28 mouse cellular contexts compared by ENCODE assay signal in the genomic region with DNA sequence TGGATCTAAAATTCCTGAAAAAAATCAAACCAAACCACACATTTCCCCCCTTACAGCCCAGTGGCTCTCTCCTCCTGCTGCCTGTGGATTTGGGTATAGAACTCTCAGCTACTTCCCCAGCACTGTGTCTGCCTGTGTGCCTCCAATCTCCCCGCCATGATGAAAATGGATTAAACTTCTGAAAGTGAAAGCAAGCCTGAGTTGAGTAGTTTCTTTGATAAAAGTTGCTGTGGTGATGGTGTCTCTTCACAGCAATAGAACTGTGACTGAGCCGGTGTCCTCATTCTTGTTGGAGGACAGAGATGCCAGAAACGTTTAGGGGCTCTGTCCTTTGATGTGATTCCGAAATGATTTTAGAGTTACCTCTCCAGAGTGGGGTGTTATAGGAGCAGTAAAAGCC. TPM values are rescaled to one million over a fixed set of nuclear protein-coding genes. Genes with fewer than 3 reads are reported as not detected.
DNase-seq lines count a peak whose midpoint lies in the region; ATAC-seq and TF ChIP-seq lines count a peak whose summit lies in the region.
"Had no signal": no experiment of that assay in that cellular context is flagged by ENCODE, and none has a peak within 500 bp of the region (broad histone marks: within the 10 kb centered on the region; RNA-seq: fewer than 3 reads in every experiment).

No protein-coding gene starts in this region.

- no peak for TF ChIP-seq CTCF in ES-Bruce4 (IDR thresholded peaks at IDR 0.05; ENCODE audit: low read depth, low read length)
- no peak for TF ChIP-seq CTCF in layer of hippocampus, adult 2 months (conservative IDR thresholded peaks at IDR 0.05)

- no peaks in the 10 kb centered on the region for H3K36me3 ChIP-seq in ES-Bruce4 (ENCODE audit: control insufficient read depth, insufficient read depth, low read length, poor library complexity, severe bottlenecking)
- no peaks in the 10 kb centered on the region for H3K36me3 ChIP-seq in neural tube, embryonic 15.5 days
- H3K36me3 ChIP-seq: embryonic facial prominence, embryonic 12.5 days; embryonic facial prominence, embryonic 15.5 days; G1E; heart, embryonic 12.5 days; heart, embryonic 15.5 days; intestine, embryonic 15.5 days had no signal

- TF ChIP-seq POLR2A in ES-Bruce4 (IDR thresholded peaks at IDR 0.05; ENCODE audit: insufficient read depth, low read length), result no peak

- no peaks in the 10 kb centered on the region for H3K9me3 ChIP-seq in ES-Bruce4 (replicated peaks; ENCODE audit: control insufficient read depth, insufficient read depth, low read length, poor library complexity, severe bottlenecking)
- H3K9me3 ChIP-seq in neural tube, embryonic 15.5 days (replicated peaks), result no peaks in the 10 kb centered on the region
- H3K9me3 ChIP-seq: embryonic facial prominence, embryonic 12.5 days; embryonic facial prominence, embryonic 15.5 days; G1E; heart, embryonic 12.5 days; heart, embryonic 15.5 days; intestine, embryonic 15.5 days had no signal

- no peak for ATAC-seq in neural tube, embryonic 15.5 days (ENCODE audit: low FRiP score)
- ATAC-seq: forebrain, embryonic 14.5 days; forebrain, postnatal 0 days; hindbrain, postnatal 0 days; intestine, embryonic 15.5 days; Patski had no signal

- no peaks in the 10 kb centered on the region for H3K27me3 ChIP-seq in ES-Bruce4 (ENCODE audit: control insufficient read depth, insufficient read depth, low read length, poor library complexity, severe bottlenecking)
- H3K27me3 ChIP-seq in neural tube, embryonic 15.5 days (replicated peaks), result no peaks in the 10 kb centered on the region
- H3K27me3 ChIP-seq: embryonic facial prominence, embryonic 12.5 days; embryonic facial prominence, embryonic 15.5 days; heart, embryonic 12.5 days; heart, embryonic 15.5 days; intestine, embryonic 15.5 days; Patski had no signal

- H3K27ac ChIP-seq in ES-Bruce4 (ENCODE audit: insufficient read depth, low read length), result 0 out of 2 replicates have a peak overlapping the region, but pooled peaks have one; percentile 11
- no peak overlapping the region for H3K27ac ChIP-seq in neural tube, embryonic 15.5 days (replicated peaks)
- H3K27ac ChIP-seq in layer of hippocampus, adult 2 months, result no peak overlapping the region
- H3K27ac ChIP-seq: embryonic facial prominence, embryonic 12.5 days; embryonic facial prominence, embryonic 15.5 days; gastrocnemius, adult 2 months; heart, embryonic 15.5 days; hindbrain, embryonic 14.5 days; hindbrain, postnatal 0 days; intestine, embryonic 15.5 days had no signal

- intact Hi-C loops in heart, postnatal 14 days (cut with DNase I), result no loop called here

- H3K4me2 ChIP-seq in neural tube, embryonic 15.5 days, result no peak overlapping the region
- H3K4me2 ChIP-seq: embryonic facial prominence, embryonic 12.5 days; embryonic facial prominence, embryonic 15.5 days; heart, embryonic 12.5 days; heart, embryonic 15.5 days; hindbrain, embryonic 14.5 days; intestine, embryonic 15.5 days had no signal

- TF ChIP-seq EP300 in ES-Bruce4 (IDR thresholded peaks at IDR 0.05; ENCODE audit: insufficient read depth, low read depth, low read length), result no peak

- DNase-seq in CD4-positive helper T cell, adult 2 months (ENCODE audit: low read depth, low spot score), result peak; percentile 40
- DNase-seq in induced T-regulatory cell, adult 2 months (ENCODE audit: low read depth), result peak; percentile 58
- no peak for DNase-seq in heart, postnatal 14 days
- no peak for DNase-seq in layer of hippocampus, adult 2 months (ENCODE audit: low spot score in 2 of 2)
- DNase-seq: adrenal gland, adult 8-10 months; adrenal gland, postnatal 25 days; cerebellum, adult 18-20 months; cerebellum, adult 9-10 months; cerebellum, postnatal 14 days; forebrain, postnatal 0 days; gastrocnemius, adult 2 months; gastrocnemius, postnatal 14 days; heart, adult 11 months; heart, postnatal 10 days; heart, postnatal 4 days; kidney, adult 11 months had no signal

- 68% methylated on average over 4 of the region's 4 CpGs for WGBS in neural tube, embryonic 15.5 days

- no peak overlapping the region for H3K9ac ChIP-seq in ES-Bruce4 (ENCODE audit: low read depth, poor library complexity, severe bottlenecking)
- H3K9ac ChIP-seq in neural tube, embryonic 15.5 days (replicated peaks), result no peak overlapping the region
- H3K9ac ChIP-seq: embryonic facial prominence, embryonic 12.5 days; embryonic facial prominence, embryonic 15.5 days; forebrain, postnatal 0 days; heart, embryonic 12.5 days; heart, embryonic 15.5 days; hindbrain, embryonic 14.5 days; intestine, embryonic 15.5 days had no signal

- peaks cover 10% of the 10 kb centered on the region for H3K4me1 ChIP-seq in ES-Bruce4 (ENCODE audit: control insufficient read depth, insufficient read depth, low read length)
- H3K4me1 ChIP-seq in neural tube, embryonic 15.5 days, result no peaks in the 10 kb centered on the region
- H3K4me1 ChIP-seq: embryonic facial prominence, embryonic 12.5 days; embryonic facial prominence, embryonic 15.5 days had no signal

- no peak overlapping the region for H3K4me3 ChIP-seq in ES-Bruce4 (ENCODE audit: low read depth, low read length)
- no peak overlapping the region for H3K4me3 ChIP-seq in neural tube, embryonic 15.5 days (replicated peaks)
- H3K4me3 ChIP-seq in layer of hippocampus, adult 2 months, result no peak overlapping the region
- H3K4me3 ChIP-seq: embryonic facial prominence, embryonic 12.5 days; embryonic facial prominence, embryonic 15.5 days; gastrocnemius, adult 2 months; heart, embryonic 12.5 days; heart, embryonic 15.5 days; intestine, embryonic 15.5 days had no signal

RNA-seq across cellular contexts. Expression of a gene that starts 4.9 kb away (rescaled TPM):
- 215 and 222 TPM in 2 replicates for polyA plus RNA-seq in ES-Bruce4 (2011; ENCODE audit: insufficient read depth, insufficient read length, low read depth, missing spikeins)
- polyA plus RNA-seq in neural tube, embryonic 15.5 days (2015; fragmentation: Nextera tagmentation; extraction: Ambion mirVana), result 18.1 and 31.0 TPM in 2 replicates
- total RNA-seq in heart, postnatal 14 days (2021), result 10 to 100 TPM; 60.2 to 61.0 TPM
- 10 to 100 TPM; 19.4 to 21.6 TPM for total RNA-seq in layer of hippocampus, adult 2 months (2021)

RNA-seq across cellular contexts. Expression of a gene that starts 39.9 kb away (rescaled TPM):
- 4.5 and 4.9 TPM in 2 replicates for polyA plus RNA-seq in ES-Bruce4 (2011; ENCODE audit: insufficient read depth, insufficient read length, low read depth, missing spikeins)
- polyA plus RNA-seq in neural tube, embryonic 15.5 days (2015; fragmentation: Nextera tagmentation; extraction: Ambion mirVana), result 3.3 and 3.9 TPM in 2 replicates
- 1 to 10 TPM; 5.2 to 7.0 TPM for total RNA-seq in heart, postnatal 14 days (2021)
- total RNA-seq in layer of hippocampus, adult 2 months (2021), result 10 to 100 TPM; 15.1 to 17.4 TPM

Comparison
In these comparisons a context has a peak if more than half of its experiments do, and no peak if none do; other contexts are left out.
1. DNase-seq: peak in CD4-positive helper T cell, adult 2 months (single experiment) and induced T-regulatory cell, adult 2 months (single experiment); none in heart, postnatal 14 days (0 of 2) and layer of hippocampus, adult 2 months (0 of 2).